Comparison of ENCODE assay signal across 29 mouse cellular contexts in the genomic region with DNA sequence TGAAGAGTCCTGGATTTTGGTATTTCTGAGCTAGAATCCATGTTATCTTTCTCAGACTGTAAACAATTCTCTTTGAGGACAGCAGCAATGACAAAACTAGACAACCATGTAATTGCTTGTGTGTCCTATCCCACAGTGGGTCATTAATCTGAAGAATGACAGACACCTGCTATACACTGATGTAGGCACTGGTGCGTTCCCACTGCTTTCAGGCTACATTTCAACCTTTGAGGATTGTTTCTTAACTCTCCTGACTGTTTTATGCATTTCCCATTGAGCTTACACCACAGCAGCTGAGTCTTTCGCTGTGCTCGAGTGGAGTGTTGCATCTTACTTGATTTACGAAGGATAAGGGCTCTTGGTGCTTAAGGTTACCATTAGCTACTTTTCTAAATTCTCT.
DNase-seq lines count a peak whose midpoint lies in the region; ATAC-seq and TF ChIP-seq lines count a peak whose summit lies in the region.
"Had no signal": no experiment of that assay in that cellular context is flagged by ENCODE, and none has a peak within 500 bp of the region (broad histone marks: within the 10 kb centered on the region; RNA-seq: fewer than 3 reads in every experiment).

No protein-coding gene starts in this region.

- no peak overlapping the region for H3K4me2 ChIP-seq in forebrain, embryonic 11.5 days (ENCODE audit: low read depth, low read length, severe bottlenecking)
- no peak overlapping the region for H3K4me2 ChIP-seq in forebrain, embryonic 15.5 days (replicated peaks)
- no peak overlapping the region for H3K4me2 ChIP-seq in kidney, embryonic 14.5 days (replicated peaks; ENCODE audit: low read depth, low read length)
- no peak overlapping the region for H3K4me2 ChIP-seq in kidney, postnatal 0 days (ENCODE audit: low read length)
- H3K4me2 ChIP-seq in neural tube, embryonic 12.5 days (replicated peaks) = no peak overlapping the region
- H3K4me2 ChIP-seq in neural tube, embryonic 15.5 days = no peak overlapping the region
- H3K4me2 ChIP-seq: embryonic facial prominence, embryonic 13.5 days; forebrain, embryonic 13.5 days; heart, embryonic 13.5 days; hindbrain, embryonic 13.5 days had no signal

- WGBS in forebrain, embryonic 11.5 days = 86% methylated on average over 4 of the region's 4 CpGs
- 79% methylated on average over 4 of the region's 4 CpGs for WGBS in forebrain, embryonic 15.5 days
- 29% methylated on average over 4 of the region's 4 CpGs for WGBS in kidney, embryonic 14.5 days
- WGBS in kidney, postnatal 0 days = 36% methylated on average over 4 of the region's 4 CpGs
- 38% methylated on average over 4 of the region's 4 CpGs for WGBS in neural tube, embryonic 12.5 days
- 31% methylated on average over 4 of the region's 4 CpGs for WGBS in neural tube, embryonic 15.5 days

- H3K4me1 ChIP-seq in forebrain, embryonic 11.5 days (replicated peaks; ENCODE audit: control insufficient read depth, insufficient read depth, low read length) = no peaks in the 10 kb centered on the region
- peaks cover 4% of the 10 kb centered on the region; the same call in 1 of the 2 replicates for H3K4me1 ChIP-seq in forebrain, embryonic 15.5 days
- H3K4me1 ChIP-seq in kidney, embryonic 14.5 days (ENCODE audit: control insufficient read depth, insufficient read depth, low read length) = peaks cover 12% of the 10 kb centered on the region; the same call in 1 of the 2 replicates
- H3K4me1 ChIP-seq in kidney, postnatal 0 days (replicated peaks; ENCODE audit: insufficient read depth, low read length) = no peaks in the 10 kb centered on the region
- peaks cover 5% of the 10 kb centered on the region for H3K4me1 ChIP-seq in neural tube, embryonic 12.5 days
- H3K4me1 ChIP-seq in neural tube, embryonic 15.5 days = no peaks in the 10 kb centered on the region
- H3K4me1 ChIP-seq: embryonic facial prominence, embryonic 13.5 days had no signal

- DNase-seq in forebrain, embryonic 11.5 days (ENCODE audit: low spot score) = peak; percentile 4
- no peak for DNase-seq in kidney, postnatal 10 days
- peak; percentile 57 for DNase-seq in kidney, postnatal 0 days (ENCODE audit: low spot score)
- DNase-seq in kidney, adult 8-10 months = no peak
- DNase-seq: adrenal gland, adult 8-10 months; adrenal gland, postnatal 25 days; cerebellum, adult 11-12 months; cerebellum, adult 8-10 months; cerebellum, postnatal 10 days; cerebellum, postnatal 36 days; embryo, embryonic 11 days; forebrain, postnatal 0 days; gastrocnemius, adult 2 months; gastrocnemius, postnatal 14 days; heart, adult 18-20 months; heart, postnatal 36 days had no signal

- H3K36me3 ChIP-seq in forebrain, embryonic 11.5 days (ENCODE audit: control insufficient read depth, insufficient read depth, low read length) = no peaks in the 10 kb centered on the region
- no peaks in the 10 kb centered on the region for H3K36me3 ChIP-seq in forebrain, embryonic 15.5 days
- H3K36me3 ChIP-seq in kidney, embryonic 14.5 days (ENCODE audit: control insufficient read depth, insufficient read depth, low read length) = no peaks in the 10 kb centered on the region
- H3K36me3 ChIP-seq in kidney, postnatal 0 days (ENCODE audit: insufficient read depth, low read length) = no peaks in the 10 kb centered on the region
- no peaks in the 10 kb centered on the region for H3K36me3 ChIP-seq in neural tube, embryonic 12.5 days
- H3K36me3 ChIP-seq in neural tube, embryonic 15.5 days = no peaks in the 10 kb centered on the region
- H3K36me3 ChIP-seq: embryonic facial prominence, embryonic 10.5 days; embryonic facial prominence, embryonic 13.5 days; heart, embryonic 13.5 days; hindbrain, embryonic 10.5 days; hindbrain, embryonic 13.5 days had no signal

- TF ChIP-seq CTCF in kidney, postnatal 0 days (IDR thresholded peaks at IDR 0.05; ENCODE audit: low read depth) = no peak

- H3K4me3 ChIP-seq in forebrain, embryonic 11.5 days (ENCODE audit: low read depth, low read length) = no peak overlapping the region
- no peak overlapping the region for H3K4me3 ChIP-seq in forebrain, embryonic 15.5 days
- no peak overlapping the region for H3K4me3 ChIP-seq in kidney, embryonic 14.5 days (ENCODE audit: low read length)
- H3K4me3 ChIP-seq in kidney, postnatal 0 days (replicated peaks; ENCODE audit: low read depth, low read length) = no peak overlapping the region
- H3K4me3 ChIP-seq in neural tube, embryonic 12.5 days = no peak overlapping the region
- H3K4me3 ChIP-seq in neural tube, embryonic 15.5 days (replicated peaks) = no peak overlapping the region
- H3K4me3 ChIP-seq: embryonic facial prominence, embryonic 10.5 days; embryonic facial prominence, embryonic 13.5 days; erythroblast, embryonic 14.5 days; forebrain, embryonic 13.5 days; gastrocnemius, adult 2 months; heart, embryonic 13.5 days; hindbrain, embryonic 10.5 days; hindbrain, embryonic 13.5 days had no signal

- no peak overlapping the region for H3K27ac ChIP-seq in forebrain, embryonic 11.5 days (ENCODE audit: low read depth, low read length)
- no peak overlapping the region; the same call in 1 of the 2 replicates for H3K27ac ChIP-seq in forebrain, embryonic 15.5 days (replicated peaks)
- no peak overlapping the region for H3K27ac ChIP-seq in kidney, embryonic 14.5 days (ENCODE audit: low read depth, low read length)
- no peak overlapping the region for H3K27ac ChIP-seq in kidney, postnatal 0 days
- no peak overlapping the region for H3K27ac ChIP-seq in neural tube, embryonic 12.5 days
- no peak overlapping the region for H3K27ac ChIP-seq in neural tube, embryonic 15.5 days (replicated peaks)
- H3K27ac ChIP-seq: embryonic facial prominence, embryonic 10.5 days; embryonic facial prominence, embryonic 13.5 days; forebrain, embryonic 13.5 days; gastrocnemius, adult 2 months; heart, embryonic 13.5 days; hindbrain, embryonic 10.5 days; hindbrain, embryonic 13.5 days had no signal

- no peak overlapping the region for H3K9ac ChIP-seq in forebrain, embryonic 11.5 days (ENCODE audit: low read length)
- H3K9ac ChIP-seq in forebrain, embryonic 15.5 days (replicated peaks) = no peak overlapping the region
- no peak overlapping the region for H3K9ac ChIP-seq in kidney, embryonic 14.5 days (ENCODE audit: low read depth, low read length)
- H3K9ac ChIP-seq in kidney, postnatal 0 days (ENCODE audit: low read depth, low read length) = no peak overlapping the region
- H3K9ac ChIP-seq in neural tube, embryonic 12.5 days = no peak overlapping the region
- H3K9ac ChIP-seq in neural tube, embryonic 15.5 days (replicated peaks) = no peak overlapping the region
- H3K9ac ChIP-seq: embryonic facial prominence, embryonic 13.5 days; forebrain, embryonic 13.5 days; forebrain, postnatal 0 days; heart, embryonic 13.5 days; hindbrain, embryonic 13.5 days had no signal

- no peaks in the 10 kb centered on the region for H3K9me3 ChIP-seq in forebrain, embryonic 11.5 days (ENCODE audit: control insufficient read depth, low read length)
- H3K9me3 ChIP-seq in forebrain, embryonic 15.5 days = no peaks in the 10 kb centered on the region
- H3K9me3 ChIP-seq in kidney, embryonic 14.5 days (ENCODE audit: control insufficient read depth, low read length) = no peaks in the 10 kb centered on the region
- no peaks in the 10 kb centered on the region for H3K9me3 ChIP-seq in kidney, postnatal 0 days (replicated peaks; ENCODE audit: low read length)
- no peaks in the 10 kb centered on the region for H3K9me3 ChIP-seq in neural tube, embryonic 12.5 days
- no peaks in the 10 kb centered on the region for H3K9me3 ChIP-seq in neural tube, embryonic 15.5 days (replicated peaks)
- H3K9me3 ChIP-seq: embryonic facial prominence, embryonic 10.5 days; embryonic facial prominence, embryonic 13.5 days; forebrain, embryonic 13.5 days; heart, embryonic 13.5 days; hindbrain, embryonic 10.5 days; hindbrain, embryonic 13.5 days had no signal

- H3K27me3 ChIP-seq in forebrain, embryonic 11.5 days (ENCODE audit: control insufficient read depth, insufficient read depth, low read length) = no peaks in the 10 kb centered on the region
- H3K27me3 ChIP-seq in forebrain, embryonic 15.5 days = no peaks in the 10 kb centered on the region
- no peaks in the 10 kb centered on the region for H3K27me3 ChIP-seq in kidney, embryonic 14.5 days (ENCODE audit: control insufficient read depth, insufficient read depth, low read length)
- H3K27me3 ChIP-seq in kidney, postnatal 0 days (ENCODE audit: insufficient read depth, low read length) = no peaks in the 10 kb centered on the region
- H3K27me3 ChIP-seq in neural tube, embryonic 12.5 days (replicated peaks) = no peaks in the 10 kb centered on the region
- no peaks in the 10 kb centered on the region for H3K27me3 ChIP-seq in neural tube, embryonic 15.5 days (replicated peaks)
- H3K27me3 ChIP-seq: embryonic facial prominence, embryonic 13.5 days; forebrain, embryonic 13.5 days; heart, embryonic 13.5 days; hindbrain, embryonic 13.5 days had no signal

- no peak for ATAC-seq in forebrain, embryonic 11.5 days (replicated peaks; ENCODE audit: low FRiP score)
- no peak for ATAC-seq in forebrain, embryonic 15.5 days (replicated peaks)
- peak; percentile 59; the same call in 1 of the 2 replicates for ATAC-seq in kidney, embryonic 14.5 days (ENCODE audit: low FRiP score, low TSS enrichment)
- ATAC-seq in kidney, postnatal 0 days (replicated peaks; ENCODE audit: low FRiP score, low read depth) = peak; percentile 58; the same call in 1 of the 2 replicates
- ATAC-seq in neural tube, embryonic 12.5 days (ENCODE audit: low FRiP score, low read depth) = peak; percentile 64
- no peak for ATAC-seq in neural tube, embryonic 15.5 days (ENCODE audit: low FRiP score)
- ATAC-seq: activated CD4-positive, CD25-positive, alpha-beta regulatory T cell, adult 4 months; forebrain, embryonic 13.5 days; forebrain, postnatal 0 days; hindbrain, embryonic 16.5 days had no signal

Comparison
In these comparisons a context has a peak if more than half of its experiments do, and no peak if none do; other contexts are left out.
1. ATAC-seq: peak in kidney, embryonic 14.5 days (single experiment), kidney, postnatal 0 days (single experiment) and neural tube, embryonic 12.5 days (single experiment); none in forebrain, embryonic 11.5 days (single experiment), forebrain, embryonic 15.5 days (single experiment) and neural tube, embryonic 15.5 days (single experiment).
2. DNase-seq: peak in forebrain, embryonic 11.5 days (single experiment) and kidney, postnatal 0 days (single experiment); none in kidney, postnatal 10 days (single experiment) and kidney, adult 8-10 months (0 of 2).